Mouse (Mus musculus) small intestine, adult 2 months (tissue): Measurements from ENCODE around the gene Plpp6.

Source experiments
- CTCF ChIP-seq: fragments of 200-500 bp; IDR thresholded peaks from 2 replicates; pipeline ENCODE4 v1.5.1; 2012; ENCODE audit warnings: low read depth, mild to moderate bottlenecking, control low read depth, inconsistent platforms, low read length, moderate library complexity, mixed read lengths; ENCODE audit not compliant: insufficient replicate concordance, insufficient read length; ENCODE audit errors: extremely low read depth
- POLR2A ChIP-seq: fragments of 200-500 bp; IDR thresholded peaks from 2 replicates; pipeline ENCODE4 v1.6.1; 2012; ENCODE audit warnings: low read depth, mild to moderate bottlenecking, control low read depth, inconsistent platforms, low read length, moderate library complexity

GRCm38 (mm10) chr19:29015410-29016203 lies 51.9 kb downstream of the Plpp6 start:
- no peak for TF ChIP-seq CTCF
- TF ChIP-seq POLR2A: no peak
